Mouse (Mus musculus) skeletal muscle tissue, adult 2 months (tissue): ENCODE measurements at regions not wholly inside any gene's neighbourhood (a gene's known extent, or its start where the extent isn't known, plus 50 kb on each side); places are given as distances from the start of the nearest gene placed in this dataset.

Experiments
- DNase-seq: peaks from one replicate; pipeline ENCODE4 v3.0.0-alpha.2; 2012; ENCODE audit warnings: low read depth, low spot score

DNA sequence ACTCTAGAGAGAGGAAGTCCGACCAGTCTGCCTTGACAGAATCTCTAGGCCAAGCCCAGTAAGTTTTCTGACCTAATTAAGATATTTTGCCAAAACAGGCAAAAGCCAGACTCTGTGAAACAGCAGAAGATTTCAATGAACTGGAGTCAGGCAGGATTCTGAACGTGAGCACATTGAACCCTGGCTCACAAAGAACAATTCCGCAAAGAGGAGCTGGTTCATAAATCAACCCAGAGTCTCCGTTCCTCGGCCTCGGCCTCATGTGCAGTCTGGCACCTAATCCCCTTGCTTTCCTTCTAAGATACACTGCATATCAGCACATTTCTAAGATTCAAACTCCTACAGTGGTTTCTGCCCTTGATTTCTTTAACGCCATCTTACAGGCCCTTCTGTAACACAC, 452.7 kb upstream of the Adamts9 start:
- peak; percentile 19 for DNase-seq

DNA sequence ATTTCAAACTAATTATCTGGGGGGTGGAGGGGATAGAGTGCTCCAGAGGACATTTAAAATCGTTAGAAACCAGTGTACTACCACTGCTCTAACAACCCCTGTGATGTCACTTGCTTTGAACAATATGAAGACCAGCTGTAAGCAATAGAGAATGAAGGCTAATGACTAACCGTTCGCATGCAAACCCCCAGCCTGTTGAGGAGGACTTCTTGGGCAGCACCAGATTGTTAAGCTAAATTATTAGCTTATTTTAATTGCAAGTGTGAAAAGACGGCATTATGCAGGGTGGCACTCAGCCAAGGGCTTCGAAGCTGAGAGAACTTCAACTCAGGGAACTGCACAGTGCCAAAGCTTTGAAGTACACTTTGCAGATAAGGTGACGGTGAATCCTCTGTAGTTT, 452.0 kb upstream of the Adamts9 start:
- DNase-seq = peak; percentile 1

DNA sequence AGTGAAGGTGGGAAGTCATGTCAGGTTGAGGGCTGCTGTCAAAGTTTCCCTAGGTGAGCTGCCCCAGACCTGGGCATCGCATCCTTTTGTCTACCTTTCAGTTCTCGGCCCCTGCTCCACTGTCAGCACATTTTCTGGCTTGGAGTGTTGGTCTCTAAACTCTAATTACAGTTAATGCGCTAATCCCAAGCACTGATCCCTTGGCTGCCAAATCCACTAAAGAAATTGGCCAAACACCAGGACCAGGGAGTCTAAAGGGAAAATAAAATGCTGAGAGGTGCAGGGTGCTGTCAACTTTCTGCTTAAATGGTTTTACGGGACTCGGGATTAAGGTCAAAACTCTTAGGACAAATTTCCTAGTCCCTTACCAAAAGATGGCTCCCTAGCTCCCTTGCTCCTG, 450.3 kb upstream of the Adamts9 start:
- no peak for DNase-seq

DNA sequence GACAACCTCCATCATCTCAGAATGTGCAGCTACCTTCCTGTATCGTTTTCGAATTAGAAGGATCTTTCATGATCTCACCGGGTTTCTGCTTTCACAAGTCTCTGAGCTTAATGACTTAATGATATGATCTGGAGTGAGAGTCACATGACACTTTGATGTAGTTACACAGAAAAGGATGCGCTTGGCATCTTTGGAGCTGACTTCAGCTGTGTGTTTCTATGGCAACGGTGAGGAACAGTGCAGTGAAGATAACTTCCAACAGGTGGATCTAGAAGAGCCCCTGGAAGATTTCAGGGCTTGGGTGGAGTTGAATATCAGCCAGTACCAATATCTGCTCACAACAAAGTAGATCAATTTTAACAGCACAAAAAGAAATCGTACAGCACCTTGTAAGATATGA, 449.1 kb upstream of the Adamts9 start:
- no peak for DNase-seq

DNA sequence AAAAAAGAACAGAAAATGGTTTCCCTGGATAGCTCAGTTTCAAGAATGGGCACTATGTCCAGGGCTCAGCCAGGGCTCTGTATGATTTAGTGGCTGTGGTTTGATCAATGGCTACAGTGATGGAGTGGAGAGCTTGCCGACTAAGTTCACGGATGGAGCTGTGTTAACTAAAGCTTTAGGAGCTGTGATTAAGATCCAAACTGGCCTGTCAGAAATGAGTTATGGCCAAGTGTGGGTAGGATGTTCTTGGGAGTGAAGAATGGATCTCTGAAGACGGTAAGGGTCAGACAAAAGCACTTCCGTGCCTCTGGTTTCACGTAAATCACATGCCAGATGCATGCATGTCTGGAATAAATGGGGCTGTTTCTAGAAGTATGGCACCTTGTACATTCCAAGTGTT, 447.9 kb upstream of the Adamts9 start:
- DNase-seq = no peak

DNA sequence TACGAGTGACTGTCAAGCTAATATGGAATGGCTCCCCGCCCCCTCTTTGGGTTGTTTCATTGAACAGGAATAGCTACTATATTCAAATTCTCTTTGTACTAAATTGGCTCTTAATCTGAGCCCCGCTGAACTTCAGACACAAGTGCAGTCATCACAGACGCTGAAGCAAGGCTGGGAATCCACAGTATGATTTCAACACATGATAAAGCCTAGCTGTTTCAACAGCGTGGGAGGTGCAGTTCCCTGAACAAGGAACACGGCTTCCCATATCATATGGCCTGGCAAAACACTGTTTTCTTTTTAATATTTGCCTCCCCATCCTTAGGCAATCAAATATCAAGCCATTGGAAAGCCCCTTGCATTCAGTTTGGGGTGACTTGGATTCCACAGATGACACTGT, 428.0 kb upstream of the Adamts9 start:
- no peak for DNase-seq

GRCm38 (mm10) chr6:93363846-93364245, 420.6 kb upstream of the Adamts9 start:
- DNase-seq = no peak

GRCm38 (mm10) chr6:93353353-93354125, 410.2 kb upstream of the Adamts9 start:
- DNase-seq = no peak

GRCm38 (mm10) chr6:93349936-93350700, 406.8 kb upstream of the Adamts9 start:
- no peak for DNase-seq

GRCm38 (mm10) chr6:93348141-93348540, 404.8 kb upstream of the Adamts9 start:
- no peak for DNase-seq

GRCm38 (mm10) chr6:93328683-93329082, 385.4 kb upstream of the Adamts9 start:
- no peak for DNase-seq

- no peak for DNase-seq
These were observed 384.6 kb upstream of the Adamts9 start for GRCm38 (mm10) chr6:93327930-93328329.

GRCm38 (mm10) chr6:93323881-93324280, 380.6 kb upstream of the Adamts9 start:
- DNase-seq = peak; percentile 10

DNA sequence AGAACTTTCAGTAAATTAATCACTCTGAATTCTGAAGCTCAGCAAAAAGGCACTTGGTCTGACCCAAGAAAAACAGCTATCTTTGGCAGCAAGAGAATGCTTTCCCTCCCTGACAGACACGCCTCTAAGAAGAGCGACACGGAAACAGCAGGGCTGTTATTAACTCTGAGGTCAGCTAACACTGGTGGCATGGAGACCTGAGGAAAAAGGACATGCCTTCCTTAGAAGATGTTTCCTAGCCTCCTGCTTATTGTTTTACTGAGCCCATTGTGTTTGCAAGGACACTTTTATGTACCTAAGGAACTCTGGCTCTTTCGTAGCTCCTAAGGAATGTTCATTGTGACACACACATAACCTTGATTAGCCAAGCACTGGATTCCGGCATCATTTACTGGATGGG, 371.3 kb upstream of the Adamts9 start:
- DNase-seq = no peak

DNA sequence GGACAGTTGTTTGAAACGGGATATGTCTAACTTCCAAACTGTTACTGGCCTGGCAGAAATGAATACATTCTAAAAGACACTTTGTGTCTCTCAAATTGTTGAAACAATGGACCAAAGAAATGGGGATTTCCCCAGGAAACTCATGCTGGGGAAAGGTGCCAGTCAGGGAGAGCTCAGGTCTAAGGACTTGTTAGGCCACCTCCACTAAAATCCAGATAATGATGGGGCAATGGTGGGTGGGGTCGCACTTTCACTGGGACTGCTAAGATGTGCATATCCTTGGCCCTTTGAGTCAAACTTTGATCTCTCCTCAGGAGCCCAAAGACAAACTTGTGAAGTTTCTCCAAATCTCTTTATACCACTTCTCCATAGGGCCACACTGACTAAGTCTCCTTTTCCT, 361.9 kb upstream of the Adamts9 start:
- no peak for DNase-seq

DNA sequence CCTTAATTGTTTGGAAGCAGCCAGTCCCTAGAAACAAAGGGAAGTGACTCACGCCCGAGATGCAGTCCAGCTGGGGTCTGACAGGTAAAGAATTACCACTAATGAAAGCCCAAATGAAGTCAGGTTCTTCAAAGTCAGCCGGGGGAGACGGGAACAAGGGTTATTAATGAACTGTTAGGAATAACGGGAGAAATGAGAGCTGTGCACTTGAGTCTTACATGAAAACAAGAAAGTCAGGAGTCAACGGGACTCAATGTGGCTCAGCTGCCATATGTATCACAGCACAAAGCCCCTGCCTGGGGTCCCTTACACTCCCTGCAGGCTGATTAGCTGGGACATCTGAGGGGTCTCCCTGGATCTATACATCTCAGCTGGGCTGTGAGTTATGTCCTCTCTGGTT, 354.7 kb upstream of the Adamts9 start:
- DNase-seq = no peak

DNA sequence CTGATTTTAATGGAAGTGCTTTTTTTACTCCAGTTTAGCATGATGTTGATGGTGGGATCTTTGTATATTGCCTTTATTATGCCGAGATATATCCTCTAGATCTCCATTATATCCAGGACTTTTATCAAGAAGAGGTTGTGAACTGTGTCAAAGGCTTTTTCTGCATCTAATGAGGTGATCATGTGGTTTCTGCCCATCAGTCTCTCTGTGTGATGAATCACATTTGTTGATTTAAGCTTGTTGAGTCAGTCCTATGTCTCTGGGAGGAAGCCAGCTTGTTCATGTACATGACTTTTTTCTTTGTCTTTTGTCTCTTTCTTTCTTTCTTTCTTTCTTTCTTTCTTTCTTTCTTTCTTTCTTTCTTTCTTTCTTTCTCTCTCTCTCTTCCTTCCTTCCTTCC, 348.4 kb upstream of the Adamts9 start:
- DNase-seq = no peak

- no peak for DNase-seq
These were observed 345.1 kb upstream of the Adamts9 start for GRCm38 (mm10) chr6:93288421-93288820.

DNA sequence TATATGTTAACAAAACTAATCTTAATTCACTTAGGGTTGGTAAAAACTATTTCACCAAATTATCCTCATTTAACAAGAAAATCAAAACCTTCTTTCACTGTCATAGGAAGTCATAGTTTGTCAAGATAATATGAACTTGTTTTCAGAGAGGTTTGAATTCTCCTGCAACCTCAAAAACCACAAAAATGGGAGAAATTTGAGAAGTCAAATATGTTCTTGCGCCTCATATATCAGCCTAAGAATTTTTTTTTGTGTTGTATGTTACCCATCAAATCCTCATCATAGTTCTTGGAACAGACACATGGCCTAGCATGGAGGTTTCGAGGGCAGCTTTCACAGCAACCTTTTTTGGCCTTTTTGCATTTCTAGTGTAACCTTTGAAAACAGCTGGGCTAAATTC, 342.5 kb upstream of the Adamts9 start:
- DNase-seq = no peak

- DNase-seq = no peak
These were observed 338.2 kb upstream of the Adamts9 start for GRCm38 (mm10) chr6:93281530-93281929.

GRCm38 (mm10) chr6:93273917-93274513, 330.7 kb upstream of the Adamts9 start:
- peak; percentile 13 for DNase-seq

DNA sequence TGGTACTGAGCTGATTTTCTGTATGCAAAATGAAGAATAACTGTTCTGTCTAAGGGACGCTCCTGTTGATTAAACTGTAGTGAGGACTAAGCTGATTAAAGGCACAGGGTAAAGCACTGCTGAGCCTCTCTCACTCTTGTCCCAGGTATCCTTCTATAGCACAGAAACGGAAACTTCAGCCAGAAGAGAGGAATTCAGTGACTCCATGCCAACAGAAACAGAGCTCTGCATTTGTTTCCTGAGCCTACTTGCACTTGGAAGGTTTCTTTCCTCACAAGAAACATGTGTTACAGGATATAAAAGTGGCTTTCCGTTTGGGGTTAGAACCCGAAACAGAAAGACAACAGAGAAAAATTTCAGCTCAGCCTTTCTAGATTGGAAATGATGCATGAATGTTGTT, 328.9 kb upstream of the Adamts9 start:
- DNase-seq = no peak

DNA sequence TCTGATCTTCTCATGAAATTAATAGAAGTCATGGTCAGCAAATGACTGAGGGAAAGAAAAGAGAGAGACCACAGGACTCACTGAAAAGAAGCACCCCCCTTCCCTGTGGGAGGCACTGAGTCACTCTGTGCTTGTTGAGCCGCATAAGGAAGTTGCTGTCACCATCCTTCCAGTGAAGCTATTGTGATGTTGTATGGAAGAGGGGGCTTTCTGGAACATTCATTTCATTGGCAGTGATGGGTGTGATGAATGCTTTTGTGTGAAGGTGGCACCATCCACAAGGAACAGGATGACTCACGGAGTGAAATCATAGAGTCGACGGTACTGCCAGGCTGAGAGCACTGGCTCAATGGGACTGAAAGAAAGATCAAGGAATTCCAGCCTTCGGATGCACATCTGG, 323.5 kb upstream of the Adamts9 start:
- DNase-seq = no peak
